8 mouse cellular contexts compared by ENCODE assay signal in genomic region chr9:27109533-27110514, GRCm38 (mm10). TPM values are rescaled to one million over a fixed set of nuclear protein-coding genes. Genes with fewer than 3 reads are reported as not detected.
A peak's percentile ranks its signal among the peaks of the same experiment; 100 is the strongest.
DNase-seq lines count a peak whose midpoint lies in the region; ATAC-seq and TF ChIP-seq lines count a peak whose summit lies in the region.

No protein-coding gene starts in this region.

- no peak; the same call in 1 of the 2 replicates for ATAC-seq in kidney, postnatal 0 days (replicated peaks; ENCODE audit: low FRiP score, low read depth)

- no peak overlapping the region for H3K4me3 ChIP-seq in bone marrow, adult 2 months (replicated peaks; ENCODE audit: control insufficient read depth, low read depth, low read length)
- H3K4me3 ChIP-seq in kidney, postnatal 0 days (replicated peaks; ENCODE audit: low read depth, low read length): no peak overlapping the region
- no peak overlapping the region for H3K4me3 ChIP-seq in small intestine, adult 2 months (ENCODE audit: low read depth, low read length)

- no peaks in the 10 kb centered on the region for H3K9me3 ChIP-seq in kidney, postnatal 0 days (replicated peaks; ENCODE audit: low read length)

- H3K4me2 ChIP-seq in kidney, postnatal 0 days (ENCODE audit: low read length): no peak overlapping the region

- H3K27me3 ChIP-seq in kidney, postnatal 0 days (ENCODE audit: insufficient read depth, low read length): no peaks in the 10 kb centered on the region
- H3K27me3 ChIP-seq in small intestine, adult 2 months (ENCODE audit: control insufficient read depth, insufficient read depth, low read length): no peaks in the 10 kb centered on the region

- peak; percentile 61 for DNase-seq in layer of hippocampus, adult 11-12 months (ENCODE audit: low spot score)
- DNase-seq in layer of hippocampus, postnatal 25 days (ENCODE audit: extremely low spot score in 1 of 2, low spot score in 1 of 2): no peak
- DNase-seq in heart, adult 11 months: peak; percentile 100
- DNase-seq in kidney, postnatal 0 days (ENCODE audit: low spot score): peak; percentile 63
- DNase-seq in lung, adult 18-20 months: peak; percentile 46 to 58
- no peak for DNase-seq in natural killer cell, adult 2 months (ENCODE audit: low spot score in 2 of 2)

- no peak overlapping the region for H3K27ac ChIP-seq in bone marrow, adult 2 months (ENCODE audit: control insufficient read depth, insufficient read depth, low read depth, low read length, poor library complexity)
- H3K27ac ChIP-seq in kidney, postnatal 0 days: peak overlapping the region; percentile 60
- H3K27ac ChIP-seq in small intestine, adult 2 months (ENCODE audit: insufficient read depth, low read depth, low read length): peak overlapping the region; percentile 78

- TF ChIP-seq CTCF in bone marrow, adult 2 months (IDR thresholded peaks at IDR 0.05; ENCODE audit: control insufficient read depth, insufficient read depth, low read length): 0 out of 2 replicates have a peak, but pooled peaks have one; percentile 3
- TF ChIP-seq CTCF in kidney, postnatal 0 days (IDR thresholded peaks at IDR 0.05; ENCODE audit: low read depth): no peak
- no peak for TF ChIP-seq CTCF in small intestine, adult 2 months (IDR thresholded peaks at IDR 0.05; ENCODE audit: extremely low read depth, insufficient read length, insufficient replicate concordance, low read depth, low read length)

- H3K4me1 ChIP-seq in bone marrow, adult 2 months (ENCODE audit: control insufficient read depth, insufficient read depth, low read length): peaks cover 1% of the 10 kb centered on the region; the same call in 1 of the 2 replicates
- no peaks in the 10 kb centered on the region for H3K4me1 ChIP-seq in kidney, postnatal 0 days (replicated peaks; ENCODE audit: insufficient read depth, low read length)
- H3K4me1 ChIP-seq in small intestine, adult 2 months (ENCODE audit: control insufficient read depth, insufficient read depth, insufficient read length, low read length): no peaks in the 10 kb centered on the region

- WGBS in bone marrow, adult 2 months: 41% methylated on average over 22 of the region's 22 CpGs
- 68% methylated on average over 22 of the region's 22 CpGs for WGBS in kidney, postnatal 0 days
- WGBS in small intestine, adult 2 months: 57% methylated on average over 22 of the region's 22 CpGs

- no peak overlapping the region for H3K9ac ChIP-seq in kidney, postnatal 0 days (ENCODE audit: low read depth, low read length)

- no peaks in the 10 kb centered on the region for H3K36me3 ChIP-seq in kidney, postnatal 0 days (ENCODE audit: insufficient read depth, low read length)
- H3K36me3 ChIP-seq in small intestine, adult 2 months (ENCODE audit: control insufficient read depth, insufficient read depth, low read length): no peaks in the 10 kb centered on the region

- 0 out of 2 replicates have a peak, but pooled peaks have one; percentile 22 for TF ChIP-seq POLR2A in bone marrow, adult 2 months (IDR thresholded peaks at IDR 0.05; ENCODE audit: borderline replicate concordance, control insufficient read depth, low read depth, low read length)
- no peak for TF ChIP-seq POLR2A in small intestine, adult 2 months (IDR thresholded peaks at IDR 0.05; ENCODE audit: low read depth, low read length)

RNA-seq across cellular contexts. Expression of gene Jam3, which starts 45.4 kb away (rescaled TPM):
- total RNA-seq in layer of hippocampus, postnatal 25 days (2021): 10 to 100 TPM; 43.0 to 44.2 TPM
- polyA plus RNA-seq in bone marrow, adult 2 months (2011; ENCODE audit: insufficient read depth, insufficient read length, low replicate concordance, missing spikeins): 7.3 TPM in 1 of 2 replicates, not detected in the other
- polyA plus RNA-seq in kidney, postnatal 0 days (2015; fragmentation: Nextera tagmentation; extraction: Ambion mirVana): 56.8 TPM in 2 replicates
- 2.9 and 3.5 TPM in 2 replicates for polyA plus RNA-seq in small intestine, adult 2 months (2012; rRNA removed)

Comparison
In these comparisons a context has a peak if more than half of its experiments do, and no peak if none do; other contexts are left out.
1. DNase-seq: peak in layer of hippocampus, adult 11-12 months (single experiment), heart, adult 11 months (single experiment), kidney, postnatal 0 days (single experiment) and lung, adult 18-20 months (2 of 2); none in layer of hippocampus, postnatal 25 days (0 of 2) and natural killer cell, adult 2 months (0 of 2).